In genomic region chr3:87030855-87031254, GRCm38 (mm10) we compare ENCODE assay signal across 8 mouse cellular contexts. TPM values are rescaled to one million over a fixed set of nuclear protein-coding genes. Genes with fewer than 3 reads are reported as not detected.
A peak's percentile ranks its signal among the peaks of the same experiment; 100 is the strongest.
DNase-seq lines count a peak whose midpoint lies in the region; ATAC-seq and TF ChIP-seq lines count a peak whose summit lies in the region.

No protein-coding gene starts in this region.

- intact Hi-C loops in left cerebral cortex, postnatal 14 days (cut with DNase I) = loop anchor here (2.0 to 5.0 kb wide), 4 partner anchors 61 to 532 kb away; no protein-coding TSS in a partner anchor

- no peak overlapping the region for H3K27ac ChIP-seq in midbrain, embryonic 11.5 days (ENCODE audit: low read depth, low read length)
- H3K27ac ChIP-seq in midbrain, embryonic 15.5 days = no peak overlapping the region
- H3K27ac ChIP-seq in hindbrain, embryonic 13.5 days = no peak overlapping the region
- H3K27ac ChIP-seq in neural tube, embryonic 11.5 days (ENCODE audit: low read depth, low read length) = no peak overlapping the region

- H3K4me2 ChIP-seq in midbrain, embryonic 11.5 days = no peak overlapping the region
- H3K4me2 ChIP-seq in midbrain, embryonic 15.5 days = no peak overlapping the region
- H3K4me2 ChIP-seq in hindbrain, embryonic 13.5 days = no peak overlapping the region
- no peak overlapping the region for H3K4me2 ChIP-seq in neural tube, embryonic 11.5 days (ENCODE audit: low read depth)

- TF ChIP-seq POLR2A in brain, embryonic 14.5 days (IDR thresholded peaks at IDR 0.05; ENCODE audit: borderline replicate concordance, extremely low read depth, insufficient read depth, insufficient read length, poor library complexity, severe bottlenecking) = no peak

- H3K9me3 ChIP-seq in midbrain, embryonic 11.5 days (ENCODE audit: control insufficient read depth, low read length) = no peaks in the 10 kb centered on the region
- no peaks in the 10 kb centered on the region for H3K9me3 ChIP-seq in midbrain, embryonic 15.5 days
- H3K9me3 ChIP-seq in hindbrain, embryonic 13.5 days = no peaks in the 10 kb centered on the region
- no peaks in the 10 kb centered on the region for H3K9me3 ChIP-seq in neural tube, embryonic 11.5 days (ENCODE audit: control insufficient read depth, low read length)

- no peaks in the 10 kb centered on the region for H3K27me3 ChIP-seq in midbrain, embryonic 11.5 days (ENCODE audit: control insufficient read depth, insufficient read depth, low read length)
- no peaks in the 10 kb centered on the region for H3K27me3 ChIP-seq in midbrain, embryonic 15.5 days (replicated peaks)
- no peaks in the 10 kb centered on the region for H3K27me3 ChIP-seq in hindbrain, embryonic 13.5 days
- H3K27me3 ChIP-seq in neural tube, embryonic 11.5 days (ENCODE audit: control insufficient read depth, insufficient read depth, low read length) = no peaks in the 10 kb centered on the region

- H3K4me3 ChIP-seq in midbrain, embryonic 11.5 days (ENCODE audit: low read depth, low read length) = no peak overlapping the region
- no peak overlapping the region for H3K4me3 ChIP-seq in midbrain, embryonic 15.5 days
- no peak overlapping the region for H3K4me3 ChIP-seq in hindbrain, embryonic 13.5 days
- no peak overlapping the region for H3K4me3 ChIP-seq in neural tube, embryonic 11.5 days (ENCODE audit: low read depth, low read length)

- TF ChIP-seq CTCF in brain, embryonic 14.5 days (IDR thresholded peaks at IDR 0.05; ENCODE audit: borderline replicate concordance, extremely low read depth, insufficient read depth, insufficient read length) = peak; percentile 88; the same call in 1 of the 2 replicates

- H3K9ac ChIP-seq in midbrain, embryonic 11.5 days (ENCODE audit: low read length) = no peak overlapping the region
- H3K9ac ChIP-seq in midbrain, embryonic 15.5 days = no peak overlapping the region
- no peak overlapping the region for H3K9ac ChIP-seq in hindbrain, embryonic 13.5 days
- H3K9ac ChIP-seq in neural tube, embryonic 11.5 days (ENCODE audit: low read length) = no peak overlapping the region

- peak; percentile 96 for DNase-seq in midbrain, embryonic 11.5 days (ENCODE audit: low spot score, missing footprints)
- peak; percentile 87 for DNase-seq in brain, embryonic 14.5 days (ENCODE audit: low read depth)
- DNase-seq in left cerebral cortex, postnatal 14 days (ENCODE audit: low spot score in 2 of 2) = peak; percentile 74 to 80
- DNase-seq in neural tube, embryonic 11.5 days (ENCODE audit: low spot score) = peak; percentile 77
- peak; percentile 16 for DNase-seq in testis, postnatal 14 days (ENCODE audit: low spot score)

- WGBS in midbrain, embryonic 11.5 days = 19% methylated on average over 6 of the region's 6 CpGs
- 19% methylated on average over 6 of the region's 6 CpGs for WGBS in midbrain, embryonic 15.5 days
- WGBS in hindbrain, embryonic 13.5 days = 24% methylated on average over 6 of the region's 6 CpGs
- WGBS in neural tube, embryonic 11.5 days = 26% methylated on average over 6 of the region's 6 CpGs

- H3K36me3 ChIP-seq in midbrain, embryonic 11.5 days (ENCODE audit: control insufficient read depth, insufficient read depth, low read length) = no peaks in the 10 kb centered on the region
- no peaks in the 10 kb centered on the region for H3K36me3 ChIP-seq in midbrain, embryonic 15.5 days (replicated peaks)
- no peaks in the 10 kb centered on the region for H3K36me3 ChIP-seq in hindbrain, embryonic 13.5 days
- no peaks in the 10 kb centered on the region for H3K36me3 ChIP-seq in neural tube, embryonic 11.5 days (ENCODE audit: control insufficient read depth, insufficient read depth, low read length)

- ATAC-seq in midbrain, embryonic 11.5 days (ENCODE audit: low FRiP score) = peak; percentile 50; the same call in 1 of the 2 replicates
- ATAC-seq in midbrain, embryonic 15.5 days (replicated peaks) = no peak
- ATAC-seq in erythroblast, adult 5-6 weeks (replicated peaks; ENCODE audit: low FRiP score, poor library complexity, severe bottlenecking) = 0 out of 2 replicates have a peak, but pooled peaks have one; percentile 52
- peak; percentile 59; the same call in 1 of the 2 replicates for ATAC-seq in hindbrain, embryonic 13.5 days (ENCODE audit: low FRiP score)
- ATAC-seq in neural tube, embryonic 11.5 days (ENCODE audit: insufficient read depth, low FRiP score, low TSS enrichment) = no peak

- no peaks in the 10 kb centered on the region for H3K4me1 ChIP-seq in midbrain, embryonic 11.5 days (ENCODE audit: control insufficient read depth, insufficient read depth, low read length)
- no peaks in the 10 kb centered on the region for H3K4me1 ChIP-seq in midbrain, embryonic 15.5 days
- no peaks in the 10 kb centered on the region for H3K4me1 ChIP-seq in hindbrain, embryonic 13.5 days (replicated peaks)
- H3K4me1 ChIP-seq in neural tube, embryonic 11.5 days (ENCODE audit: control insufficient read depth, insufficient read depth, low read length) = no peaks in the 10 kb centered on the region

RNA-seq across cellular contexts. Expression of gene Cd1d1, which starts 31.6 kb away (rescaled TPM):
- 28.0 and 28.8 TPM in 2 replicates for polyA plus RNA-seq in midbrain, embryonic 11.5 days (2014; fragmentation: Nextera tagmentation; extraction: Ambion mirVana)
- polyA plus RNA-seq in midbrain, embryonic 15.5 days (2015; fragmentation: Nextera tagmentation; extraction: Ambion mirVana) = 47.7 and 52.9 TPM in 2 replicates
- polyA plus RNA-seq in brain, embryonic 14.5 days (2012; rRNA removed) = 47.8 and 78.6 TPM in 2 replicates
- total RNA-seq in erythroblast, adult 5-6 weeks (2015; ENCODE audit: low replicate concordance) = 5.6 and 15.0 TPM in 2 replicates
- total RNA-seq in erythroblast, adult 5-6 weeks (2017; ENCODE audit: low replicate concordance) = 0.98 and 4.2 TPM in 2 replicates
- 87.1 and 87.8 TPM in 2 replicates for polyA plus RNA-seq in hindbrain, embryonic 13.5 days (2015; fragmentation: Nextera tagmentation; extraction: Ambion mirVana)
- 1 to 10 TPM in 1 of 2 experiments, under 1 TPM in 1; 0.90 to 1.4 TPM for total RNA-seq in left cerebral cortex, postnatal 14 days (2021)
- polyA plus RNA-seq in neural tube, embryonic 11.5 days (2014; fragmentation: Nextera tagmentation; extraction: Ambion mirVana) = 26.9 and 32.0 TPM in 2 replicates

Comparison
In these comparisons a context has a peak if more than half of its experiments do, and no peak if none do; other contexts are left out.
1. ATAC-seq: peak in midbrain, embryonic 11.5 days (single experiment), erythroblast, adult 5-6 weeks (single experiment) and hindbrain, embryonic 13.5 days (single experiment); none in midbrain, embryonic 15.5 days (single experiment) and neural tube, embryonic 11.5 days (single experiment).
2. DNase-seq: peak in every context shown above with its lines; median percentile 96 in midbrain, embryonic 11.5 days; 87 in brain, embryonic 14.5 days; 77 in left cerebral cortex, postnatal 14 days; 77 in neural tube, embryonic 11.5 days; 16 in testis, postnatal 14 days.